Mouse (Mus musculus) adrenal gland, postnatal 14 days (tissue): Measurements from ENCODE around the gene Adamts7. TPM values are rescaled to one million over a fixed set of nuclear protein-coding genes. Genes with fewer than 3 reads are reported as not detected.

Experiments
- total RNA-seq: library from RNA; stranded (reverse); gene quantifications from 2 replicates; pipeline ENCODE4 v1.2.3, GENCODE M21; 2021

Gene Adamts7
- total RNA-seq, 1 experiment from 2014 or later = 8.6 TPM

Other genes with a start within 250 kb of the Adamts7 start
- 103 and 106 TPM in 2 replicates for gene Ctsh, start 108.9 kb upstream of the Adamts7 start, total RNA-seq
- 268 and 288 TPM in 2 replicates for gene Morf4l1, start 48.3 kb upstream of the Adamts7 start, total RNA-seq
- 25.5 and 30.2 TPM in 2 replicates for gene Tbc1d2b, start 107.7 kb downstream of the Adamts7 start, total RNA-seq